Mouse (Mus musculus): ENCODE results near the gene Nceh1.
A peak's percentile ranks its signal among the peaks of the same experiment; 100 is the strongest.
"Not testable (repeated sequence)": the region's sequence is repeated elsewhere in the genome, so short reads cannot be mapped to it uniquely, and the experiment has no call there.

Nceh1 gene

DNA sequence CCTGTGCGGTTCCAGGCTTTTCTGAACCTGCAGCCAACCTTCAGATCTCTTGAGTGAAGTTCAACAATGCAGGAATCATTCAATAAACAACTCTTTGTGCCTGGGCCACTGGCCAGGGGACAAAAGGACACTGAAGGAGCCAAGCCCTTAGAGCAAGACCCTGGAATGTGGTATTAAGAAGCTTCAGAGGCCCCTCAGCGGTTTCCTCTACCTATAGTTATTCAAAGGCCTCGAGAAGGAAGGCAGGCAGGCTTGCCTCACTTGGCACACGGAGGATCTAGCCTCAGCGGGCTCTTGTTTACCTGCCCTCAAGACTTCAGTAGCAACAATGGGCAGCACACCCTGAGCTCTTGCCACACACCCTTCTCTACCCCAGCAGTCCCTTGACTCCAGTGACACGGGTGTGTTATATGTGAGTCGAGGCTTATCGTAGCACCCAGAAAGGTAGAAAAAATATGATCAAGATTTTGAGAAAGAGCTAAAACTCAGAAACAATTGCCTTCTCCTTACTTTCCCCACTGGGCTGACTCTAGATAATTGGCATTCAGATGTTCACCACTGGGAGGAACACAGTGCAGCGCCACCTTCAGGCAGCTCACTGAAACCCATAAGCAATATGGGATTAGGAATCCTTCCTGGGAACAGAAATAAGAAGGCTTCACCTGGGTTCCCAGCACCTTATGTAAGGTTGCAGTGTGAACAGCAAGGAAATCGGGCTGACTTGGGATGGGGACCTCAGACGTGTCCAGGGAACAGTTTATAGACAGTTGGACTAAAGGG, 46.0 kb downstream of the Nceh1 start:
- DNase-seq (ENCODE audit: low spot score in 2 of 2), result no peak

- no peak for DNase-seq (ENCODE audit: low spot score in 2 of 2)
Observed at GRCm38 (mm10) chr3:27233361-27233760, 50.6 kb downstream of the Nceh1 start.

- no peak for DNase-seq (ENCODE audit: low spot score in 2 of 2)
Observed at GRCm38 (mm10) chr3:27233841-27234240, 51.1 kb downstream of the Nceh1 start.

DNA sequence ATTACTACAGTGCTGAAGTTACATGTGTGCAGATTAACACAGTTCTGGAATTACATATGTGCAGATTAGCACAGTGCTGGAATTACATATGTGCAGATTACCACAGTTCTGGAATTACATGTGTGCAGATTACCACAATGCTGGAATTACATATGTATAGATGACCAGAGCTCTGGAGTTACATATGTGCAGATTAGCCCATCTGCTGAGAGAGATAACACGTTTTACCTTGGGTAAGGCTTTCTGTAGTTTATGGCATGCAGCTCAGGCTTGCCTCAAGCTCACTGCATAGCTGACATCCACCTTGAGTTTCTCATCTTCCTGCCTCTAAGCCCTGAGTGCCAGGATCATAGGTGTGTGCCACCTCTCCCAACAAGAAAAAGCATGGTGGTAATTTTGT, 52.2 kb downstream of the Nceh1 start:
- DNase-seq (ENCODE audit: low spot score in 2 of 2), result no peak

- peak; percentile 32 to 37 for DNase-seq (ENCODE audit: low spot score in 2 of 2)
Observed at GRCm38 (mm10) chr3:27237226-27237625, 54.5 kb downstream of the Nceh1 start.

DNA sequence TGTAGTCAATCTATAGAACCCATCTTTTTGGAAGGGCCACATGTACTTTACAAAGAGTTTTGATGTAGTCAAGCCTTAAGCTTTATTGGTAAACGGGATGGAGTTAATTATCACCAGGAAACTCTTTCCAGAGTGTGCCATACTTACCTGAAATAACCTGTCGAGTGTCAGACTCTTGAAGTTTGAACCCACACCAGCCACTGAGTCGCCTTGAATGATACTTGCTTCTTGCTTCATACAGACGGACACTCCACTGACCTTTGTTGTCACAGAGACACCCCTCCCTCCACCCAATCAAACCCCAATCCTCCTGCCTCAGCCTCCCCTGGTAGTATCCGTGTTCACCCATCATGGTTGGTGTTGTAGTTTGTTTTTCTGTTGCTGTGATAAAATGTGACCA, 55.8 kb downstream of the Nceh1 start:
- DNase-seq (ENCODE audit: low spot score in 2 of 2), result no peak

GRCm38 (mm10) chr3:27239568-27239967, 56.8 kb downstream of the Nceh1 start:
- no peak for DNase-seq (ENCODE audit: low spot score in 2 of 2)

- no peak for DNase-seq (ENCODE audit: low spot score in 2 of 2)
Observed at GRCm38 (mm10) chr3:27241864-27242263, 59.1 kb downstream of the Nceh1 start.

DNA sequence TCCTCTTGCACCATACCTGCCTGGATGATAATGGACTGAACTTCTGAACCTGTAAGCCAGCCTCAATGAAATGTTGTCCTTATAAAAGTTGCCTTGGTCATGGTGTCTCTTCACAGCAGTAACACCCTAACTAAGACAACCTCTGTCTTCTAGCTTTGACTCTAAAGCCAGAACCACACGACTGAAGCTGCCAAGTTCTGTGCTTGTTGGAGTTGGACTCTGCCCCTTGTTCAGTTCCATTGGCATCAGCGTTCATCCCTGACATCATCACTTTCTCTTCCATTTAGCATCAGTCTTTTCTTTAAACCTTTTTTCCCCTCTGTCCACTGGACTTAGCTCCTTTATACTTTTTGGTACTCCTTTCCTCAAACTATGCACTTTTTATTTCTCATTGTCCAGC, 63.4 kb downstream of the Nceh1 start:
- DNase-seq (ENCODE audit: low spot score in 2 of 2), result no peak

GRCm38 (mm10) chr3:27247785-27248184, 65.0 kb downstream of the Nceh1 start:
- DNase-seq (ENCODE audit: low spot score in 2 of 2), result no peak

GRCm38 (mm10) chr3:27249030-27249429, 66.3 kb downstream of the Nceh1 start:
- no peak for DNase-seq (ENCODE audit: low spot score in 2 of 2)

DNA sequence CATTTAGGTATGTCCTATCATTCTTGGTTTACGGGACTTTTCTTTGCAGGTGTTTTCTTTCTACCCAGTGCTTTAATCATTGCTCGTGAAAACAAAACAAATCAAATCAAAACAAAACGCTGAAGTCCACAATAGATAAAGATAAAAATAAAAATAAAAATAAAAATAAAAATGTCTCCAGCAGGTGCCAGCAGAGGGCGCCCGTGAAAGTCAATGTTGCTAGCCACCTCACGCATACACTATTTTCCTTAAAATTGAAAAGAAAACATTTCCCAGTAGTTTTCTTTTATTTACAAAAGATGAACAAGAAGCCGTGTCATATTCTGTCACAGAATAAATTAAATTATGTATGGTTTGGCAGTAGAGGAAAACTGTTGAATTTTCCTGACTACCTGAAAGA, 68.2 kb downstream of the Nceh1 start:
- no peak for DNase-seq (ENCODE audit: low spot score in 2 of 2)

DNA sequence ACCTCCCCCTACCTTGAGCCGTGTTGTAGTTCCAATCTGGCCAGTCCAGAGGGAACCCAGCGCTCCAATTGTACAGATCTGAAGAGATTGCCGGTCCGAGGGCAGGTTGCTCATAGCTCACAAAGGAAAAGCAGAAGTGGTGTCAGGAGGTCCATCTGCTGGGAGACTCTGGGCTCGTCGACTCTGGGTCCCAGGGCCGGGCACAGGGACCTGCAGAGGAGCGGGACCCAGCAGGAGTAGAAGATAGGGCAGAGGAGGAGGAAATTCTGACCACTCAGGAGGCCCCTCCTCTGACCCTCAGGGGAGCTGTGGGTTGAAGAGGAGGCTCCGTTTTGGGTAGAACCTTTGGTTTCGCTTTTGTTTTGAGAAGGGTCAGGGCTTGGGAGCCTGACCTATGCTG, 75.7 kb downstream of the Nceh1 start:
- no peak for DNase-seq (ENCODE audit: low spot score in 2 of 2)

- DNase-seq (ENCODE audit: low spot score in 2 of 2), result no peak
Observed at GRCm38 (mm10) chr3:27260393-27260792, 77.6 kb downstream of the Nceh1 start.

DNA sequence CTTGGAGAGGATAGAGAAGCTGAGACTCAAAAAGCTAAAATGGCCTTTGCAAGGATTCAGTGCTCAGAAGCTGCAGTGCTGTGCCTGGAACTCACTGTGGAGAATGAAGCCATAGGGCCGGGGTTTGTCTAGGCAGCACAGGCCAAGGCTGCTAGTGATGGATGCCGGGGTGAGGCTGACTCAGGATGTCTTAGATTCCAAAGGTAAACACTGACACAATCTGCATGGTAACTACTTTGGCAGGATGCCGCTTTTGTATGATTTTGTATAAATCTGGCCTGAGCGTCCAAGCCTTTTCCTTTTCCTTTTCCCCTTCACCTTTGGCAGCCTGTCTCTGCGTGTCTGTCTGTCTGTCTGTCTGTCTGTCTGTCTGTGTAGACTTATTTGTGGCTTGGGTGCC, 84.6 kb downstream of the Nceh1 start:
- DNase-seq (ENCODE audit: low spot score in 2 of 2), result no peak

- no peak for DNase-seq (ENCODE audit: low spot score in 2 of 2)
Observed at GRCm38 (mm10) chr3:27267887-27268286, 85.1 kb downstream of the Nceh1 start.

- no peak for DNase-seq (ENCODE audit: low spot score in 2 of 2)
Observed at GRCm38 (mm10) chr3:27269151-27269550, 86.4 kb downstream of the Nceh1 start.

- peak; percentile 10 to 13 for DNase-seq (ENCODE audit: low spot score in 2 of 2)
Observed at GRCm38 (mm10) chr3:27270160-27270962, 87.6 kb downstream of the Nceh1 start.

GRCm38 (mm10) chr3:27272926-27273745, 90.4 kb downstream of the Nceh1 start:
- no peak for DNase-seq (ENCODE audit: low spot score in 2 of 2)

DNA sequence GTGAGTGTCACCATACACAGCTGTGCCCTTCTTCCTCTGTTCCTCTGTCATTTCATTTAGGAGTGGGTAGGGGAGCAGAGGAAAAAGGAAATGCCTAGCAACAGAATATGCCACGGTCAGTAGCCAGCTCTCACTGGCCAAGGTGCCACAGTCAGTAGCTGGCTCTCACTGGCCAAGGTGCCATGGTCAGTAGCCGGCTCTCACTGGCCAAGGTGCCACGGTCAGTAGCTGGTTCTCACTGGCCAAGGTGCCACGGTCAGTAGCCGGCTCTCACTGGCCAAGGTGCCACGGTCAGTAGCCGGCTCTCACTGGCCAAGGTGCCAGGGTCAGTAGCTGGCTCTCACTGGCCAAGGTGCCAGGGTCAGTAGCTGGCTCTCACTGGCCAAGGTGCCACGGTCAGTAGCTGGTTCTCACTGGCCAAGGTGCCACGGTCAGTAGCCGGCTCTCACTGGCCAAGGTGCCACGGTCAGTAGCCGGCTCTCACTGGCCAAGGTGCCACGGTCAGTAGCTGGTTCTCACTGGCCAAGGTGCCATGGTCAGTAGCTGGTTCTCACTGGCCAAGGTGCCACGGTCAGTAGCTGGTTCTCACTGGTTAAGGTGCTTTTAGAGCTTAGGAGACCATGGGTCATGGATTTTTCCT, 96.6 kb downstream of the Nceh1 start:
- DNase-seq (ENCODE audit: low spot score in 2 of 2), result not testable (repeated sequence)

DNA sequence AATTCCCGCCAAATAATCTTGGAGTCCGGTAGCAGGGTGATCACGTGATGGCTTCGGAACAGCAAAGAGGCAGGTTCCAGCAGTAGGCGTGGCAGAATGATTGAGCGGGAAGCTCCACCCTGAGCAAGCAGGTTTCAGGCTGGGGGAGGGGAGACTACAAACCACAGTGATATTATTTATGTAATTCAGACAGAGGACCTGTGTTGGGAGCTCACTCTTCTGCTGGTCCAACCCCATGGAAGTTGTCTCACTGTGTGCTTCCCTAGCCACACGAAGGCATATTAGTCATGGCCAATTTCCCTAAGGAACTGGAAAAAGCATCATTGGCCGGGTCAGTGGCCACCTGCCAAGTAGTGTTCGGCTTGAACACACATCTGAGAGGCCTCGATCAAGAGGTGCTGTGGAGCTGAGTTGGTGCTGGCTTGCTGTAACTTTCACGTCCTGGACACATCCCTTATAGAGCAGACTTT, 97.5 kb downstream of the Nceh1 start:
- no peak for DNase-seq (ENCODE audit: low spot score in 2 of 2)
